Comparison of ENCODE assay signal across 8 mouse cellular contexts in genomic region chr3:41182036-41182899, GRCm38 (mm10).
DNase-seq lines count a peak whose midpoint lies in the region; ATAC-seq lines count a peak whose summit lies in the region.

No protein-coding gene starts in this region.

- no peak overlapping the region for H3K4me2 ChIP-seq in hindbrain, embryonic 15.5 days

- no peaks in the 10 kb centered on the region for H3K9me3 ChIP-seq in hindbrain, embryonic 15.5 days

- no peak overlapping the region for H3K27ac ChIP-seq in hindbrain, embryonic 15.5 days (replicated peaks)

- peak; percentile 56 for DNase-seq in T-cell, adult 2 months (ENCODE audit: low spot score)
- peak; percentile 87 to 90 for DNase-seq in cerebellum, postnatal 36 days
- DNase-seq in gastrocnemius, adult 18-20 months (ENCODE audit: low spot score): peak; percentile 85
- peak; percentile 76 to 77 for DNase-seq in layer of hippocampus, postnatal 36 days
- DNase-seq in lung, postnatal 25 days (ENCODE audit: low spot score): peak; percentile 76
- DNase-seq in retina, postnatal 7 days (ENCODE audit: low read depth, low spot score): peak; percentile 65
- DNase-seq in urinary bladder, adult 18-20 months (ENCODE audit: low spot score in 2 of 2): peak; percentile 58 to 74

- H3K9ac ChIP-seq in hindbrain, embryonic 15.5 days: no peak overlapping the region

- H3K4me3 ChIP-seq in hindbrain, embryonic 15.5 days: no peak overlapping the region

- peak; percentile 89 for ATAC-seq in hindbrain, embryonic 15.5 days (ENCODE audit: low FRiP score, low read depth)

- no peaks in the 10 kb centered on the region for H3K36me3 ChIP-seq in hindbrain, embryonic 15.5 days

- peaks cover 7% of the 10 kb centered on the region for H3K4me1 ChIP-seq in hindbrain, embryonic 15.5 days (replicated peaks)

- H3K27me3 ChIP-seq in hindbrain, embryonic 15.5 days: no peaks in the 10 kb centered on the region

- 56% methylated on average over 15 of the region's 15 CpGs for WGBS in hindbrain, embryonic 15.5 days
